Mouse (Mus musculus) adrenal gland, postnatal 14 days (tissue): Measurements from ENCODE around the gene Mia2. TPM values are rescaled to one million over a fixed set of nuclear protein-coding genes. Genes with fewer than 3 reads are reported as not detected.

Source experiments
- DNase-seq: peaks from one replicate; pipeline ENCODE4 v3.0.0; 2021; ENCODE audit warnings: mixed read lengths
- total RNA-seq: library from RNA; stranded (reverse); gene quantifications from 2 replicates; pipeline ENCODE4 v1.2.3, GENCODE M21; 2021

Gene Mia2
- total RNA-seq, 1 experiment from 2014 or later, result 106 TPM

GRCm38 (mm10) chr12:59164522-59164921 is 68.9 kb downstream of the Mia2 start:
- no peak for DNase-seq

- no peak for DNase-seq
Observed at GRCm38 (mm10) chr12:59166557-59166956, 71.0 kb downstream of the Mia2 start.

- DNase-seq, result no peak
Observed at GRCm38 (mm10) chr12:59169935-59170334, 74.3 kb downstream of the Mia2 start.

GRCm38 (mm10) chr12:59177814-59178213 is 82.2 kb downstream of the Mia2 start:
- no peak for DNase-seq

GRCm38 (mm10) chr12:59188086-59188682 is 92.6 kb downstream of the Mia2 start:
- DNase-seq, result no peak

GRCm38 (mm10) chr12:59193637-59194036 is 98.0 kb downstream of the Mia2 start:
- DNase-seq, result no peak

- DNase-seq, result no peak
Observed at GRCm38 (mm10) chr12:59194341-59195003, 98.9 kb downstream of the Mia2 start.

GRCm38 (mm10) chr12:59195065-59195464 is 99.5 kb downstream of the Mia2 start:
- DNase-seq, result no peak

GRCm38 (mm10) chr12:59195941-59196340 is 100.3 kb downstream of the Mia2 start:
- DNase-seq, result no peak

- DNase-seq, result no peak
Observed at GRCm38 (mm10) chr12:59198750-59199149, 103.2 kb downstream of the Mia2 start.

GRCm38 (mm10) chr12:59199361-59199760 is 103.8 kb downstream of the Mia2 start:
- DNase-seq, result no peak

GRCm38 (mm10) chr12:59205571-59205970 is 110.0 kb downstream of the Mia2 start:
- no peak for DNase-seq

- no peak for DNase-seq
Observed at GRCm38 (mm10) chr12:59206208-59206999, 110.8 kb downstream of the Mia2 start.

GRCm38 (mm10) chr12:59207000-59207390 is 111.4 kb downstream of the Mia2 start:
- DNase-seq, result no peak

- DNase-seq, result no peak
Observed at GRCm38 (mm10) chr12:59207814-59208213, 112.2 kb downstream of the Mia2 start.

- DNase-seq, result no peak
Observed at GRCm38 (mm10) chr12:59216176-59216575, 120.6 kb downstream of the Mia2 start.

- DNase-seq, result no peak
Observed at GRCm38 (mm10) chr12:59216676-59217266, 121.2 kb downstream of the Mia2 start.

GRCm38 (mm10) chr12:59217331-59217730 is 121.7 kb downstream of the Mia2 start:
- DNase-seq, result no peak

GRCm38 (mm10) chr12:59218640-59219321 is 123.2 kb downstream of the Mia2 start:
- DNase-seq, result peak; percentile 65

GRCm38 (mm10) chr12:59219325-59220225 is 124.0 kb downstream of the Mia2 start, which contains the start of gene Fbxo33:
Gene Fbxo33, minus strand, starts transcription at chr12:59219725.
- peak; percentile 98 for DNase-seq

- no peak for DNase-seq
Observed at GRCm38 (mm10) chr12:59228401-59228800, 132.8 kb downstream of the Mia2 start.
